Mouse (Mus musculus): ENCODE results near the gene Dld. TPM values are rescaled to one million over a fixed set of nuclear protein-coding genes. Genes with fewer than 3 reads are reported as not detected.

The Dld gene
- polyA plus RNA-seq, 1 experiment from 2014 or later: 125 TPM

DNA sequence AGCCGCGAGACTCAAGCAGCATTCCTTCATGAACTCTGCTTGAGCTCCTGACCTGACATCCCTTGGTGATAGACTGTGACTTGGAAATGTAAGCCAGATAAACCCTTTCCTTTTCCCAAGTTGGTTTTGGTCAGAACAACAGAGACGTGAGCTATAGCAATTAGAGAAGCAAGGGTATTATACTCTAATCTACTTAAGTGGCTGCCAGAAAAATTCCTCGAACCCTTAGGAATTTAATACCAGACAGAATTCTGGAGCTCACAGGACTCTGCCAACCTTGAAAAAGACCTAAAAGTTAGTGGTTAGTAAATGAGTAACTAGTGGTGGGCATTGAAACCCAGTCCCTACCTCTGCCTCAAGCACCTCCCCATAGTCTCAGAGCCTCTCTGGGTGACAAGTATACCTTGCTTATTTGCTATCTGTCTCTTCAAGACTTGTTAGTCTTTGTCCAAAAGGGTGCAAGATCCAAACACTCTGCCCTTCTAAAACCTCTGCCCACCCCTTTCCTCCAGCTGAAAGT lies 67.6 kb downstream of the Dld start:
- Histone ChIP-seq H3K4me2 (no peak overlapping the region), H3K4me3 (no peak overlapping the region), H3K9ac (no peak overlapping the region), H3K36me3 (no peaks in the 10 kb centered on the region), H3K9me3 (no peaks in the 10 kb centered on the region), H3K27me3 (no peaks in the 10 kb centered on the region), H3K27ac (replicated peaks) (no peak overlapping the region), H3K4me1 (replicated peaks) (no peaks in the 10 kb centered on the region)
- 89% methylated on average over 4 of the region's 4 CpGs for WGBS
- ATAC-seq (ENCODE audit: low read depth): no peak

DNA sequence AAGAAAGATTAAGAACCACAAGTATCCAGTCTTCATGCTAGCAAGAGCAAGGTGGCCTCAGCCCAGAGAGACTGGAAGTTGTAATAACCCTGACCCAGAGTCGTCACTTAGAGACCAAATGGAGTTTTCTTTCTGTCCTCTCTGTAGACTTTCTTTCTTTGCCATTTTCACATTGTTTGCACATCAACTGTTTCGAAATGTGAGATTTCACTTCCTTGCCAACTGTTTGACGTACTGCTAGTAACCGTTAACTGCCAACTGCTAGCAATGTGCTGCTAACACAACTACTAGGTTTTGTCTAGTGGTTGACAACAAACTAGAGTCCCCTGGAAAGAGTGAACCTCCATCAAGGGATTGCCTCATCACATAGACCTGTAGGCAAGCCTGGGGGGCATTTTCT lies 68.1 kb downstream of the Dld start:
- ATAC-seq (ENCODE audit: low read depth): no peak
- 91% methylated on average over 4 of the region's 4 CpGs for WGBS
- H3K27me3 ChIP-seq: no peaks in the 10 kb centered on the region

DNA sequence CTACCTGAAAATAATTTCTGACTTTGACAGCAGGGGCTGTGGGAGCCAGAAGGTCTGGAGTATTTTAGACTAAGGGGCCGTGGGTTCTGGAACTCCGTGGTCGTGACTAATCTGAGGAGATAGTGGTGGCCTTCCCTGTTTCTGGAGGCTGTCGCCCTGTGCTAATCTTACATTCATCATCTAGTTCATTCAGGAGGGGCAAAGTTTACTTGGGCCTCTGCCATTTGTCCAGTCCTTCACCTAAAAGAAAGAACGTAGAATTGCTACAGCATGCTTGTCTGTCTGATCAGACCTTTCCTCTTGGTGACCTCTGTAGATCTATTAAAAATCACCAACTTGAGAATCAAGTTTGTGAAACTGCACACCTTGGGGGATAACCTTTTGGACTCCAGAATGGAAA lies 69.0 kb downstream of the Dld start:
- WGBS: 90% methylated on average over 5 of the region's 5 CpGs
- H3K9me3 ChIP-seq: no peaks in the 10 kb centered on the region
- no peak overlapping the region for H3K4me3 ChIP-seq
- H3K4me2 ChIP-seq: no peak overlapping the region
- no peaks in the 10 kb centered on the region for H3K36me3 ChIP-seq
- H3K27me3 ChIP-seq: no peaks in the 10 kb centered on the region
- ATAC-seq (ENCODE audit: low read depth): no peak
- no peaks in the 10 kb centered on the region for H3K4me1 ChIP-seq (replicated peaks)
- no peak overlapping the region for H3K27ac ChIP-seq (replicated peaks)
- no peak overlapping the region for H3K9ac ChIP-seq

More for the DNA sequence above, 68.1 kb downstream of the Dld start:
- Histone ChIP-seq H3K4me1 (replicated peaks) (no peaks in the 10 kb centered on the region), H3K36me3 (no peaks in the 10 kb centered on the region), H3K4me3 (no peak overlapping the region), H3K27ac (replicated peaks) (no peak overlapping the region), H3K9me3 (no peaks in the 10 kb centered on the region), H3K4me2 (no peak overlapping the region), H3K9ac (no peak overlapping the region)

Other genes with a start within 250 kb of the Dld start
- gene Gm6993, start 110.7 kb downstream of the Dld start, polyA plus RNA-seq (2015; fragmentation: Nextera tagmentation; extraction: Ambion mirVana): not detected in 2 replicates
- gene Lamb1, start 86.2 kb downstream of the Dld start, polyA plus RNA-seq (2015; fragmentation: Nextera tagmentation; extraction: Ambion mirVana): 27.9 and 31.0 TPM in 2 replicates
- gene Slc26a3, start 39.4 kb upstream of the Dld start, polyA plus RNA-seq (2015; fragmentation: Nextera tagmentation; extraction: Ambion mirVana): 0.18 TPM in 1 of 2 replicates, not detected in the other
- 18.1 and 18.9 TPM in 2 replicates for gene Cbll1, start 148.2 kb upstream of the Dld start, polyA plus RNA-seq (2015; fragmentation: Nextera tagmentation; extraction: Ambion mirVana)
- gene Slc26a4, start 208.5 kb upstream of the Dld start, polyA plus RNA-seq (2015; fragmentation: Nextera tagmentation; extraction: Ambion mirVana): 0.18 TPM in 1 of 2 replicates, not detected in the other

Data from neural tube, embryonic 13.5 days (tissue).